Mouse (Mus musculus) effector memory CD4-positive, alpha-beta T cell, adult 5 months (primary cell): ENCODE measurements around the gene Bcl2l14. TPM values are rescaled to one million over a fixed set of nuclear protein-coding genes. Genes with fewer than 3 reads are reported as not detected.

Experiments
- polyA plus RNA-seq: library from polyadenylated mRNA; unstranded; fragments of 100-300 nt; shearing (Covaris generic); gene quantifications from one replicate; pipeline ENCODE4 v1.2.1, GENCODE M21; 2017

Gene Bcl2l14
- 0.84 TPM for polyA plus RNA-seq

DNA sequence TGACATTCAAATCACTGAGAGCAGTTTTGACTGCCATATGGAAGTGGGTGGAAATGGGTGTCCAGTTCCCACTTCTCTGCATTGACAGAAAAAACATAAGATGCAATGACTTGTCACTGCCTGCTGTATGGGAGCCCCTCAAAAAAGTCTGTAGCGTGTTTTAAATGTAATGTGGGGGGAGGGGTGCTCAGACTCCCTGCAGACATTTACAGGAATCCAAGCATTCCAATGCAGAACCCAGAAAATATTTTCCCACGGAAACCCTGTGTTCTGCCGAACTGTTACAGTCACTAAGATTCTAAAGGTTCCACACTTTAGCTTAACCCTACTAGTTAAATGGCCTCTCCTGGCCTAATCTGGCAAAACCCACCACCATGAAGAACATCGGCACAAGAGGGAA, at the start of gene Bcl2l14:
Gene Bcl2l14 (plus strand): TSS at position 301 of the 400 bp plus-strand sequence.

Other genes starting within 250 kb of the Bcl2l14 start
- gene Lrp6, start 170.6 kb downstream of the Bcl2l14 start, polyA plus RNA-seq: 22.1 TPM
- 1.4 TPM for gene Mansc1, start 236.2 kb downstream of the Bcl2l14 start, polyA plus RNA-seq
- gene Borcs5, start 243.2 kb downstream of the Bcl2l14 start, polyA plus RNA-seq: 18.6 TPM